Mouse (Mus musculus): ENCODE measurements around the gene Gm8773.

Gm8773 gene

DNA sequence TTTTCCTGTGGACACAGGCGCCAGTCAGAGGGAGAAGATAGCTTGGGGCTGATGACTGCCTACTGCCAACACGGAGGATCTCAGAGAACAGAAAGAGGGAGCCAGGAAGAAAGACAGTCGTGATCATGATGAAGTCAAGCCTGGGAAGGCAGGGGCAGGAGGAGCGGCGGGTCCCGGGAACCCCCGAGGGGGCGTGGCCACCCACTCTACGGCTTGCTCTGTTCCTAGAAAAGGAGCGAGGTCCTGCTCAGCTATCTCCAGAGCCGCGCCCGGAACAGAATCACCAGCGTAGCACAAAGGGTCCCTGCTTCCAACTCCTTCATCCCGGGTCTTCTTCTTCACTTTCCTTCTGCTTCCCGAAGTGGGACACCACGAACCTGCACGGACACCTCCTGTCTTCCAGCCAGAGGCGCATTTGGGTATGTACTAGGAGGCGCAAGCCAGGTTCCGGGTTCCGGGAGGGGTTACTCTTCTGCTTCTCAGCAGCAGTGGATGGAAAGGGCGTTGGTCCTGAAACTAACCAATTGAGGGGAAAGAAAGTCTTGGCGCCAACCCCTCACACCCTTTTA, at the start of gene Gm8773:
TSS of gene Gm8773 (plus strand) at position 51 of the 569 bp plus-strand sequence.
- DNase-seq: peak; percentile 32 to 34

DNA sequence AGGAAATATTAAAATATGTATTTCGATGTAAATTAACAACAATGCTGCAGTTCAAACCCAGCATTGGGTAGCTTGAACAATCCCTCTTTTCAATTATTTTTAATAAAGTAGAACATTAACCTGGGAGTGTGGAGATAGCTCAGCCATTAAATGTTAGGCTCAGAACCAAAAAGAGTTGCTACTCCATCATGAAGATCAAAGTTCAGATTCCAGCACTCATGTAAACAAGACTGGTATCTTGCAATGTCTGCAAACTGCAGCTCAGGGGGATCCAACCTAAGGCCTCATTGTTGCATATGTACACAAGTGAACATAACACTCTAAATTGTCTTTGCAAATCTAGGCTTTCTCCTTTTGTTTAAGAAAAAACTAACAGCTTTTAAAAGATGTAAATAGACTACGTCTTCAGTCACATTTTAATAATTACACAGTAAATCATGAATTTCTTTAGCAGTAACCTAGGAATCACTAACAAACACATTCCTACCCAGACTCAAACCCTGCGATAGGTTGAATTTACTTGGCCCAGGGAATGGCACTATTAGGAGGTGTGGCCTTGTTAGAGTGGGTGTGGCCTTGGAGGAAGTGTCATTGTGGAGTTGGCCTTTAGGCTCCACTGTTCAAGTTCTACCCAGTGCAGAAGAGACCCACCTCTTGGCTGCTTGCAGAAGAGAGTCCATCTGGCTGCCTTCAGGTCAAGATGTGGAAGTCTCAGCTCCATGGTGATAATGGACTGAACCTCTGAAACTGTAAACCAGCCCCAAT, 39.8 kb upstream of the Gm8773 start:
- DNase-seq: peak; percentile 10 to 52

- no peak for DNase-seq
These were observed 37.5 kb upstream of the Gm8773 start for GRCm38 (mm10) chr5:5536131-5536530.

DNA sequence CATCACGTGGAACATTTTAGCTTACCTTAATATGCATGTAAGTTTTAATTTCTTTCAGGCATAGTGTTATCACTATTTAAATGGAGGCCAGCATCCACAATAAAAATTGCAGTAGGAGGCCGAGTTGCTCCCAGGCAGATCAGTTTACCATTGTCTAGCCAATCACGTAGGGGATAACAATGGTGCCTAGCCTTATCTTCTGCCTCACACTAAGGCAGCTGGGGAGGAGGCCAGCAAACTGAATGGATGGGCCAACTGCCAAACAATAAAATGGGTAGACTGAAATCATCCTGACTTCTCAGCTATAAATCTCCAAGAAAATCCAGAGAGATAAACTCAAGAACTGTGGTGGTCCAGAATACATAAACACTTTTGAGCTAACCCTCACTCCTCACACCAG, 33.8 kb upstream of the Gm8773 start:
- no peak for DNase-seq

DNA sequence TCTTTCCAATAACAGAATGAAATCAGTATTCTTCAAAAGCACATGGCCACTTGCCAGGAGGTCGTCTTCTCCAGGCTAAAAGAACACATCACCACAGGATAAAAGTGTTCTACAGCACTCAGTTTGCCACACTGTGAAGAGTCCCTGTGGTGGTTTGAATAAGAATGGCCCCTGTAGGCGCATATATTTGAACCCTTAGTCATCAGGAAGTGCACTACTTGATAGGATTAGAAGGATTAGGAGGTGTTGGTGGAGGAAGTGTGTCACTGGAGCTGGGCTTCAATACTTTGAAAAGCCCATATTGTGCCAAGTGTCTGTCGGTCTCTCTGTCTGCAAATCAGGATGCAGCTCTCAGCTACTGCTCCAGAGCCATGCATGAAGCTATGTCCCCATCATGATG, 33.2 kb upstream of the Gm8773 start:
- DNase-seq: no peak

GRCm38 (mm10) chr5:5551110-5551509, 22.5 kb upstream of the Gm8773 start:
- no peak for DNase-seq

- DNase-seq: peak; percentile 97
These were observed 14.4 kb upstream of the Gm8773 start, which contains the start of gene Gtpbp10 for GRCm38 (mm10) chr5:5559079-5559740. TSS of gene Gtpbp10 (minus strand) at chr5:5559538.

GRCm38 (mm10) chr5:5559798-5560197, 13.8 kb upstream of the Gm8773 start:
- DNase-seq: no peak

DNA sequence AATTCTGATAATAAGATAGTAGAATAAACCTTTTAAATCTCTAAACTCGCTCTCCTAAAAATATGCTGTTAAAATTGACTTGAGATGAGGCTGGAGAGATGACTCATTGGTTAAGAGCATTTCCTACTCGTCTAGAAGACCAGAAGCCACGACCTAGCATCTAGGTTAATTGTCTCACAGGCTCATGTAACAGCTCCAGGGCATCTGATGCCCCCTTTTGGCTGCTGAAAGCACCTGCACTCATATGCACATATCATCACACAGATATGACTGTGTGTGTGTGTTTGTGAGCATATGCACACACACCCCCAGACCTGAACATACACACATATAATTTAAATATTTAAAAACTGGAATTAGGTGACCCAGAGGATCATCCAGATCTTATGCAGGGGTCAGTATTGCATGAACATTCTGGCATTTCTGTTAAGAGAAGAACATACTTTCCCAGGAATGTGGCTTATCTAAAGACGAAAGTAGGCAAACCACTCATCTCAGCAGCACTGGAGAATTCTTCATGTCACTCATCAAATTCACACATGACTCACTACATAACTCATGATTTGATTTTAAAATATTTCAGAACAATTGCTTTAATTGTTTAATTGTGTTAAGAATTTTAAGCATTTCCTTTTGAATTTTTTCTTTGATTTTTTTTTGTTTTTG, 12.4 kb upstream of the Gm8773 start:
- DNase-seq: no peak

- no peak for DNase-seq
These were observed 11.2 kb upstream of the Gm8773 start for GRCm38 (mm10) chr5:5562435-5562834.

- no peak for DNase-seq
These were observed 14.1 kb downstream of the Gm8773 start for GRCm38 (mm10) chr5:5587686-5588085.

DNA sequence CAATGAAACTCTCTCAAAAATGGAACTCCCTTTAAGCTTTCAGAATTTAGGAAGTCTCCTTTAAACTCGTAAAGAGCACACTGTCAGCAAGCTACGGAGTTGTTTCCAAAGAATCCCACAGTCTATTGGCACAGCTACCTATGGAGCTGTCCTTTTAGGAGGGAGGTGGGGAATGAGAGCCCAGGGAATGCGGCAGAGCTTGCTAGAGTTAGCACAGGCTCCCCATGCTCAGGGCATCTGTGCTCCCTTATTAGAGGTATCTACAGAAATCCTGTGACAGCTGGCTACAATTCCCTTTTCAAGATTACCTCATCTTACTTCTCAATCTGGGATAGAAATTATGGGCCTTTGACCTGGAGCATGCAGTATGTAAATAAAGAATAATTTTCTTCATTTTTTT, 36.9 kb downstream of the Gm8773 start:
- DNase-seq: no peak

- no peak for DNase-seq
These were observed 44.7 kb downstream of the Gm8773 start for GRCm38 (mm10) chr5:5618329-5618728.

GRCm38 (mm10) chr5:5625491-5625890, 51.9 kb downstream of the Gm8773 start:
- DNase-seq: no peak

All from kidney, postnatal 4 days (tissue).